Mouse (Mus musculus): ENCODE data around the gene Rnf44.

- TF ChIP-seq CTCF (IDR thresholded peaks at IDR 0.05; ENCODE audit: low read depth) (peak; percentile 40; the same call in 1 of the 2 replicates), EP300 (IDR thresholded peaks at IDR 0.05; ENCODE audit: low read depth) (no peak)
Measured at GRCm38 (mm10) chr13:54714393-54714792, 20.7 kb upstream of the Rnf44 start.
